Mouse (Mus musculus) ZHBTc4 (cell line): ENCODE results near the gene Il12rb2.

Experiments
- DNase-seq: peaks from one replicate; pipeline ENCODE4 v3.0.0-alpha.2; 2011; ENCODE audit warnings: low read depth, low spot score

Gene Il12rb2

DNA sequence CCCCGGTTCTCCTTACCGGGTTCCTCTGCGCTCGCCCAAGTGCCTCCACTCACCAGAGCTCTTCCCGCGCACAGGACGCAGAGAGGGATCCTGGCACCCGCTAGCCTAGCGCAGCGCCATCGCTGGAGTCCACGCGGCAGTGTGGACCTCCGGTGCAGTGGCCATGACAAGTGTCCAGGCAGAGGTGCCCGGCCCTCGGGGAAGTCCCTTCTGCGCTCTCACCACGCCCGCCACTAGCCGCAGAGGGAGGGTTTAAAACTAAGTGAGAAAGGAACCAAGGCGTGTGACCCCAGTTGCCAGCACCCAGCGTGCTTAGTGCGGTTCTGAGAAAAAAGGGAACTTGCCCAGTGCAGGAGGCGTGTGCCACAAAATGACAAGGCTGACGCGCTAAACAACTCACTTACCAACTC, at the start of gene Il12rb2:
TSS of gene Il12rb2 (minus strand) at position 207 of the 410 bp plus-strand sequence.
- DNase-seq: peak; percentile 18

GRCm38 (mm10) chr6:67421761-67422160, 45.8 kb upstream of the Il12rb2 start:
- DNase-seq: no peak

- DNase-seq: no peak
Observed at GRCm38 (mm10) chr6:67416557-67416956, 40.6 kb upstream of the Il12rb2 start.

DNA sequence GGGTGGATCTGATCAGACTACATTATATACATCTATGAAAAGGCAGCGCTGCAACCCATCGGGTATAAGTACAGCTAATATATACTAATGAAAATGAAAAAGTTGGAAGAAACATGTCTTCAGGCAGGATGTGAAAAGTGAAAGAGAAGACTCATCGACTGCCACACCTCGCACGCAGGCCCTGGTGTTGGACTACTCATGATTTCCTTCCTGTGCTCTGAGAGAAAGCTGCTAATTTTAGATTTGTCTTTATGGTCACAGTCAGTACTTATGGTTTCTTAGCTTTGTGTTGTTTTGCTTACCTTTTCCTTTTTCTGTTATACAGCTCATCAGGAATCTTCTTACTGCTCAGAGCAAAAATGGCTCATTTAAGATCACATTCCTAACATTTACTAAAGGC, 39.3 kb upstream of the Il12rb2 start:
- no peak for DNase-seq

GRCm38 (mm10) chr6:67413378-67413777, 37.4 kb upstream of the Il12rb2 start:
- DNase-seq: no peak

GRCm38 (mm10) chr6:67405281-67405682, 29.3 kb upstream of the Il12rb2 start:
- no peak for DNase-seq

DNA sequence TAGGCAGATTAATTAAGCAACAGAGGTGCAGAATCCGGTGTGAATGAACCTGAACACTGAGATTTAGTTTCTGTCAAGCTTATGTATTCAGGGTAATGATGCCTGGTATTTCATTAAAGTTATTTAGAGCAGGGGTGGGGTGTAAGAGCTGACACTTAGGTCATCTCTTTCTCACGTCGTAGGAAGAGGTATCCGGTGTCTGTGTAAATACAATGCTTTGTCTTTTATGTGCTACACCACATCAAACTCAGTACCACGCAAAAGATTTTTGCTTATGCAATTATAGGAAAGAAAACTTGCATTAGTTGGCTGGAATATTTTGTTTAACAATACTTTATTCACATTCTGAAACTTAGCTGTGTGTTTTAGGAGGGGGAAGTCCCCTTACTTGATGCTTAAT, 23.6 kb upstream of the Il12rb2 start:
- no peak for DNase-seq

GRCm38 (mm10) chr6:67365785-67366184, 10.2 kb downstream of the Il12rb2 start:
- no peak for DNase-seq

DNA sequence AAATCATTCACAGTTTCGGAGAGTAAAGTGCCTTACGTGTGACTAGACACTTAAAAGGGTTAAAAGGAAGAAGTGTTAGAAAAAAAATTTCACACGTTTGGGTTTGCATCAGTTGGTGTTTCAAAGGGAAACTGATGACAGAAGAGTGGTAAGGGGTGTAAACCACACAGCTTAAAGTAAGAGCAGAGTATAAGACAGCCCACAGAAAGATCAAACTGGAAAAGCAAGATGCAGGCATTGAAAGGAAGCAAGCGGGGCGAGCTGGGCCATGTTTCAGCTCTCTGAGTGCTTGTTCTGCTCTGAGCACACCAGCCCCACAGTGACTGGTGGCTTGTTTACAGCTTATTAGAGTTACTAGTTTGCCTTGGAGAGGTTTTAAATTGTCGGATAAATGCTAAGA, 27.9 kb downstream of the Il12rb2 start:
- DNase-seq: no peak

DNA sequence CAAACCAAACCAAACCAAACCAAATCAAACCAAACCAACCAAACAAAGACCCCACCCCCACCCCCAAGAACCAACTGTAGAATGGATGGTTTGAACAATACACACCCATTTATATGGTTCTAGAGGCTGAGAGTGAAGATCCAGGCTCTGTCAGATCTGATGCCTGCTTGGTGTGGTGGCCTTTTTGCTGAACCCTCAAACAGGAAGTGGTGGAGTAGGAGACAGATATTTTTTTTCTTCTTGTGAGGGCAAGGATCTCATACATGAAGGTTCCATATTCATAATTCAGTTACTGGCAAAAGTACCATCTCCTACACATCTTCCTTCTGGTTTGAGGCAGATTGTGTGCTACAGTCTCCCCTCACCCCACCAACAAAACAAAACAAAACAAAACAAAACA, 36.5 kb downstream of the Il12rb2 start:
- no peak for DNase-seq

DNA sequence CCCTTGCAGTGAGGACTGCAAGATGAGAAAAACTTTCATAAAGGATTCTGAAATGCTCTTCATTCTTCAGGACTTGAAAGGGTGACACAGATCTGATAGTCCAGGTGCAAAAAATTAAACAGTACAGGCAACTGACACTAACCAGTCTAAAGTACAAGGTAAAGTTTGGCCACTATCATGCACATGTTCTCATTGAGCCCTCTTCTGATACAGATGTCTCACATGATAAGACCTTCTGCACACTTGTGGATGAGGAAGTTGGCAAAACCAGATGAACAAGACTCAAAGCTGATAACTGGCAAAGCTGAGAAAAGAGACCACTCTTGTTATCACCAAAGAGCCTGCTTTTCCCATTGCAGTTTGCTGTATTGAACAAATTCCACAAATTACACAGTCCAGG, 38.0 kb downstream of the Il12rb2 start:
- no peak for DNase-seq

GRCm38 (mm10) chr6:67323788-67324187, 52.2 kb downstream of the Il12rb2 start:
- no peak for DNase-seq

DNA sequence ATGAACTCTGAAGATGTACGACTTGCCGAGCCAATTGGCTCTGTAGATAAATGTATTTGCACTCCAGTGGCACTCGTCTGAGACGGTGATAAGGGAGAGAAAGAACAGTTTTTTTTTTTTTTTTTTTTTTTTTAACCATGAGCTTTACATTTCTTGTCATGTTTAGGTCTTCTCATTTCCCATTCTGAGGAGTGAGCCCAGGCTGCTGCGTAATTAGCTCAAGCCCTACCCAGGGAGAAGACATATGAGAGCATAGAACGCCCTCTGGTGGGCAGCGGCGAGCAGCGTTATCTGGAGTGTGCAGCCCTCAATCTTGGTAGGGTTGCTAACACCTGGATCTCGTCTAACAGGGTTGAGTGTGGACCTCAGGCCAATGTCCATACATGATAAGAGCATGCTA, 57.5 kb downstream of the Il12rb2 start:
- DNase-seq: peak; percentile 83

GRCm38 (mm10) chr6:67317827-67318338, 58.1 kb downstream of the Il12rb2 start:
- DNase-seq: no peak

GRCm38 (mm10) chr6:67317068-67317467, 58.9 kb downstream of the Il12rb2 start:
- no peak for DNase-seq

DNA sequence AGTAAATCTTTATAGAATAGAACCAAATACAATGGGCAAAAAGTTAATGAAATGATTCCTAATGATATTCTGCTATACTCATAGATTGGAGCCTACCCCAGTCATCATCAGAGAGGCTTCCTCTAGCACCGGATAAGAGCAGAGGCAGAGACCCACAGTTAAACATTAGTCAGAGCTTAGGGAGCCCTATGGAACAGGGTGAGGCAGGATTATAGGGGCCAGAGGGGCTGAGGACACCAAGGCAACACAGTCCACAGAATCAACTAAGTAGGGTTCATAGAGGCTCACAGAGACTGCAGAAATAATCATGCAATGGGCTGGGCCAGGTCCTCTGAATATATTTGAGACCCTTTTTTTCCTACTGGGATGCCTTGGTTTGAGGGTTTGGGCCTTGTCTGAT, 61.3 kb downstream of the Il12rb2 start:
- no peak for DNase-seq

GRCm38 (mm10) chr6:67309752-67310151, 66.2 kb downstream of the Il12rb2 start:
- DNase-seq: no peak

GRCm38 (mm10) chr6:67308994-67309393, 67.0 kb downstream of the Il12rb2 start:
- no peak for DNase-seq

GRCm38 (mm10) chr6:67303210-67303609, 72.8 kb downstream of the Il12rb2 start:
- no peak for DNase-seq

GRCm38 (mm10) chr6:67302471-67302870, 73.5 kb downstream of the Il12rb2 start:
- DNase-seq: no peak

- no peak for DNase-seq
Observed at GRCm38 (mm10) chr6:67301230-67301629, 74.8 kb downstream of the Il12rb2 start.

DNA sequence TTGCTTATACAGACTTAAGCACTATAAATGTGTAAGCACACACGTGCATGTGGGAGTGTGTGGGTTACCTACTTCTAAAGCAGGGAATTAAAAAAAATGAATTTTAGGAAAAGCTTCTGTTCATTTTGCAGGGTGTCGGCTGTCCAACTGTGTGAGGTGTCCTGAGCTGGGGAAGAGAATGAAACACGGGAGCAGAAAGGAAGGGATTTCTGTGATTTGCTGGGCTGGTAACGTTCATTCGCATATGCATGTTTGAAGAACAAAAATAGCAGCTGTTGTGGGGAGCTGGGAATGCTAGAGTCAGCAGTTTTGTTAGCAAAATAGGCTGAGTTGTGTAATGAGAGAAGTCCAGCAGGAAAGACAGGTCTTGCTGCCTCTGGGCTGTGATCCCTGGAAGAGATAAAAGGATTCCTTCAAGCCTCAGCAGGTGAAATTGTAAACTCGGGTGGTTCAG, 75.3 kb downstream of the Il12rb2 start:
- peak; percentile 37 for DNase-seq

DNA sequence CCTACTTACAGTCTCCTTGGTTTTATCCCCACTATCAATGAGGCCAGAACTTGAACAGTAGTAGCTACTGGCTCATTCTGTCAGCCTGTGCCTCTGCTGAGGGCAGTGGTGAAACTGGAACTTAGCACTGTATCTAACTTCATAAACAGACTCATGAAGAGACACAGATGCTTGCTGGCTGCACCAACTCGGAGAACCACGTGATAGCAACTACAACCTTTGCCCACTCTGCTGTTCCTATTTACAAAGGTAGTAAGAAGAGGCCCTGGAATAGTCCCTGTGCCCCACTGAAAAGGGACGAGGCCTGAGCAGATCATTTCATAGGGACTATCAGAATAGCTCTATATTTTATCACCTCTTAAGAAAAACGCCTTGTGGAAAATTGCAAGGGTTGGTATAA, 75.7 kb downstream of the Il12rb2 start:
- DNase-seq: no peak

DNA sequence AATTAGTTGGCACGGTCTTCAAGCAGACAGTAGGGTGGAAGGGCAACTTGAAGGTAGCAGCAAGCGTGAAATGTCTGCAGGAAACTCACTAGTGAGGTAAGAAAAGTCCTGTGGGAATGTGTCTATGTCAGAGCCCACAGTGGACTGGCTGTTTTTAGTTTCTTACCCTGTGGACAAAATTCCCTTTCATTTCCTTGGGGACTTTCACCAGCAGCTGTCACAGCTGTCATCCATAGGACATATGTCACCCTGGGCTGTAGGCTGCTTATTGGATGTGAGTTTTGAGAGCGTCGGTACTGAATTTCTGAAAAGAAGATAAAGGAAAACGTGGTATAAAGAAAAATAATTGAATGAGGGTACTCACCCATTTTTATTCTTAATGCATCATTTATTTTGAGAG, 77.2 kb downstream of the Il12rb2 start:
- no peak for DNase-seq
